Mouse (Mus musculus) lung, embryonic 14.5 days (tissue): ENCODE data around the gene Matn4. TPM values are rescaled to one million over a fixed set of nuclear protein-coding genes. Genes with fewer than 3 reads are reported as not detected.

Experiments used
- ATAC-seq: fragments of 200-750 bp; cut with Nextera tagmentation; 2 replicates; pipeline ENCODE4 v1.8.0; 2017; ENCODE audit warnings: mild to moderate bottlenecking, moderate TSS enrichment, moderate library complexity; ENCODE audit not compliant: insufficient read depth
- DNase-seq: peaks from one replicate; pipeline ENCODE4 v3.0.0-alpha.2; 2015
- H3K27ac ChIP-seq: fragments of 300-500 bp; sonication (generic); 2 replicates; pipeline ENCODE4 v1.5.1; 2014; ENCODE audit warnings: low read depth, mild to moderate bottlenecking, moderate library complexity
- H3K27me3 ChIP-seq: fragments of 300-500 bp; sonication (generic); 2 replicates; pipeline ENCODE4 v1.6.1; 2014; ENCODE audit warnings: low read length, control low read depth; ENCODE audit not compliant: insufficient read depth
- H3K36me3 ChIP-seq: fragments of 300-500 bp; sonication (generic); 2 replicates; pipeline ENCODE4 v1.6.1; 2014; ENCODE audit warnings: control low read depth; ENCODE audit not compliant: insufficient read depth
- H3K4me1 ChIP-seq: fragments of 300-500 bp; sonication (generic); 2 replicates; pipeline ENCODE4 v1.6.1; 2014; ENCODE audit warnings: antibody characterized with exemption, control low read depth; ENCODE audit not compliant: insufficient read depth
- H3K4me2 ChIP-seq: fragments of 300-500 bp; sonication (generic); 2 replicates; pipeline ENCODE4 v1.6.1; 2014; ENCODE audit warnings: mild to moderate bottlenecking
- H3K4me3 ChIP-seq: fragments of 300-500 bp; sonication (generic); 2 replicates; pipeline ENCODE4 v1.5.1; 2014; ENCODE audit warnings: low read depth, low read length
- H3K9ac ChIP-seq: fragments of 300-500 bp; sonication (generic); 2 replicates; pipeline ENCODE4 v1.6.1; 2014
- H3K9me3 ChIP-seq: fragments of 300-500 bp; sonication (generic); 2 replicates; pipeline ENCODE4 v1.6.1; 2016; ENCODE audit warnings: low read depth, low read length, control low read depth
- CTCF ChIP-seq: IDR thresholded peaks from 2 replicates; pipeline ENCODE4 v1.5.1; 2016; ENCODE audit warnings: antibody characterized with exemption, low read depth
- WGBS: fragments of 180-500 bp; shearing (Covaris S2); extraction: QIAGEN DNeasy Blood & Tissue Kit; methylation state at CpG from one replicate; pipeline ENCODE4 v1.1.7; 2014; 5-methylcytosine and 5-hydroxymethylcytosine counted together
- polyA plus RNA-seq: library from polyadenylated mRNA; unstranded; fragments of >200 nt; fragmentation: Nextera tagmentation; extraction: Ambion mirVana; gene quantifications from 2 replicates; pipeline ENCODE4 v1.2.1, GENCODE M21; 2014

Matn4 gene
- polyA plus RNA-seq, 1 experiment from 2014 or later, result 6.7 TPM

GRCm38 (mm10) chr2:164414581-164414980 lies 9.6 kb upstream of the Matn4 start:
- 55% methylated on average over 10 of the region's 10 CpGs for WGBS
- 0 out of 2 replicates have a peak, but pooled peaks cover 8% of the 10 kb centered on the region for H3K27me3 ChIP-seq
- peak overlapping the region; percentile 18 for H3K4me3 ChIP-seq
- peak overlapping the region; percentile 51 for H3K4me2 ChIP-seq
- no peak for ATAC-seq
- no peak overlapping the region for H3K27ac ChIP-seq
- no peaks in the 10 kb centered on the region for H3K36me3 ChIP-seq
- no peak for TF ChIP-seq CTCF
- H3K4me1 ChIP-seq, result no peaks in the 10 kb centered on the region
- H3K9me3 ChIP-seq, result no peaks in the 10 kb centered on the region
- peak overlapping the region; percentile 4; the same call in 1 of the 2 replicates for H3K9ac ChIP-seq
- DNase-seq, result no peak

GRCm38 (mm10) chr2:164414167-164414566 lies 9.2 kb upstream of the Matn4 start:
- Histone ChIP-seq H3K4me3 (peak overlapping the region; percentile 18), H3K27me3 (peaks cover 12% of the 10 kb centered on the region; the same call in 1 of the 2 replicates), H3K9me3 (no peaks in the 10 kb centered on the region), H3K36me3 (no peaks in the 10 kb centered on the region), H3K9ac (peak overlapping the region; percentile 4; the same call in 1 of the 2 replicates), H3K27ac (no peak overlapping the region), H3K4me2 (peak overlapping the region; percentile 51), H3K4me1 (no peaks in the 10 kb centered on the region)
- DNase-seq (peak; percentile 40), ATAC-seq (peak; percentile 32; the same call in 1 of the 2 replicates)
- WGBS, result 18% methylated on average over 28 of the region's 28 CpGs
- no peak for TF ChIP-seq CTCF

GRCm38 (mm10) chr2:164407708-164408107 lies 2.7 kb upstream of the Matn4 start:
- Histone ChIP-seq H3K9me3 (no peaks in the 10 kb centered on the region), H3K4me2 (peak overlapping the region; percentile 25; the same call in 1 of the 2 replicates), H3K36me3 (no peaks in the 10 kb centered on the region), H3K4me1 (0 out of 2 replicates have a peak, but pooled peaks cover 7% of the 10 kb centered on the region), H3K27ac (no peak overlapping the region), H3K9ac (no peak overlapping the region), H3K27me3 (peaks cover 61% of the 10 kb centered on the region), H3K4me3 (no peak overlapping the region)
- DNase-seq, result peak; percentile 88
- peak; percentile 95 for TF ChIP-seq CTCF
- no peak for ATAC-seq
- 2% methylated on average over 22 of the region's 22 CpGs for WGBS

GRCm38 (mm10) chr2:164405519-164405918 lies 559 bp upstream of the Matn4 start:
- Histone ChIP-seq H3K4me2 (peak overlapping the region; percentile 78), H3K9me3 (no peaks in the 10 kb centered on the region), H3K4me3 (peak overlapping the region; percentile 44), H3K9ac (peak overlapping the region; percentile 47; the same call in 1 of the 2 replicates), H3K27me3 (peaks cover 82% of the 10 kb centered on the region), H3K36me3 (no peaks in the 10 kb centered on the region), H3K27ac (peak overlapping the region; percentile 55), H3K4me1 (0 out of 2 replicates have a peak, but pooled peaks cover 12% of the 10 kb centered on the region)
- 33% methylated on average over 5 of the region's 5 CpGs for WGBS
- DNase-seq, result peak; percentile 37
- TF ChIP-seq CTCF, result no peak
- ATAC-seq, result no peak

GRCm38 (mm10) chr2:164404082-164404990 lies 624 bp downstream of the Matn4 start:
- peak overlapping the region; percentile 55 for H3K27ac ChIP-seq

GRCm38 (mm10) chr2:164403396-164404081 lies 1.4 kb downstream of the Matn4 start:
- Histone ChIP-seq H3K4me1 (0 out of 2 replicates have a peak, but pooled peaks cover 12% of the 10 kb centered on the region), H3K36me3 (0 out of 2 replicates have a peak, but pooled peaks cover 3% of the 10 kb centered on the region), H3K9me3 (no peaks in the 10 kb centered on the region), H3K27ac (peak overlapping the region; percentile 82), H3K4me3 (peak overlapping the region; percentile 44), H3K4me2 (peak overlapping the region; percentile 78), H3K9ac (no peak overlapping the region), H3K27me3 (peaks cover 82% of the 10 kb centered on the region)
- peak; percentile 29; the same call in 1 of the 2 replicates for ATAC-seq
- 12% methylated on average over 14 of the region's 14 CpGs for WGBS
- TF ChIP-seq CTCF, result no peak
- peak; percentile 49 for DNase-seq

More at GRCm38 (mm10) chr2:164404082-164404990, 624 bp downstream of the Matn4 start:
- no peak for TF ChIP-seq CTCF
- 0 out of 2 replicates have a peak, but pooled peaks cover 12% of the 10 kb centered on the region for H3K4me1 ChIP-seq
- H3K36me3 ChIP-seq, result 0 out of 2 replicates have a peak, but pooled peaks cover 3% of the 10 kb centered on the region
- H3K27me3 ChIP-seq, result peaks cover 82% of the 10 kb centered on the region
- under 1% methylated on average over 49 of the region's 49 CpGs for WGBS
- H3K4me2 ChIP-seq, result peak overlapping the region; percentile 78
- no peaks in the 10 kb centered on the region for H3K9me3 ChIP-seq
- peak overlapping the region; percentile 44 for H3K4me3 ChIP-seq
- H3K9ac ChIP-seq, result peak overlapping the region; percentile 47
- DNase-seq, result peak; percentile 84
- peak; percentile 65 for ATAC-seq
